Mouse (Mus musculus): ENCODE data around the gene Fbxl17. TPM values are rescaled to one million over a fixed set of nuclear protein-coding genes. Genes with fewer than 3 reads are reported as not detected.
A peak's percentile ranks its signal among the peaks of the same experiment; 100 is the strongest.

The Fbxl17 gene
- polyA plus RNA-seq, 1 experiment from 2014 or later, result 8.9 TPM

GRCm38 (mm10) chr17:63366045-63366444 is 133.8 kb downstream of the Fbxl17 start:
- no peak overlapping the region for H3K27ac ChIP-seq (ENCODE audit: low read depth, low read length)
- no peak overlapping the region for H3K9ac ChIP-seq (ENCODE audit: low read length)
- no peak overlapping the region for H3K4me3 ChIP-seq (ENCODE audit: low read depth, low read length)
- H3K27me3 ChIP-seq (replicated peaks; ENCODE audit: control insufficient read depth, insufficient read depth, low read length), result no peaks in the 10 kb centered on the region
- ATAC-seq (peak; percentile 37; the same call in 1 of the 2 replicates), DNase-seq (ENCODE audit: low spot score) (peak; percentile 46)
- H3K36me3 ChIP-seq (ENCODE audit: control insufficient read depth, insufficient read depth, low read length), result no peaks in the 10 kb centered on the region
- no peak overlapping the region for H3K4me2 ChIP-seq (ENCODE audit: low read length)
- no peaks in the 10 kb centered on the region for H3K9me3 ChIP-seq (replicated peaks; ENCODE audit: control insufficient read depth, low read length)
- H3K4me1 ChIP-seq (ENCODE audit: control insufficient read depth, insufficient read depth, low read length), result peaks cover 5% of the 10 kb centered on the region
- 10% methylated on average over 11 of the region's 11 CpGs for WGBS

- Histone ChIP-seq H3K4me1 (ENCODE audit: control insufficient read depth, insufficient read depth, low read length) (peaks cover 5% of the 10 kb centered on the region), H3K9ac (ENCODE audit: low read length) (no peak overlapping the region), H3K27ac (ENCODE audit: low read depth, low read length) (no peak overlapping the region), H3K4me2 (ENCODE audit: low read length) (no peak overlapping the region), H3K27me3 (replicated peaks; ENCODE audit: control insufficient read depth, insufficient read depth, low read length) (no peaks in the 10 kb centered on the region), H3K4me3 (ENCODE audit: low read depth, low read length) (no peak overlapping the region), H3K36me3 (ENCODE audit: control insufficient read depth, insufficient read depth, low read length) (no peaks in the 10 kb centered on the region), H3K9me3 (replicated peaks; ENCODE audit: control insufficient read depth, low read length) (no peaks in the 10 kb centered on the region)
- no peak for DNase-seq (ENCODE audit: low spot score)
- no peak; the same call in 1 of the 2 replicates for ATAC-seq
- 93% methylated on average over 7 of the region's 7 CpGs for WGBS
Measured at GRCm38 (mm10) chr17:63364605-63365004, 135.2 kb downstream of the Fbxl17 start.

- DNase-seq (ENCODE audit: low spot score) (no peak), ATAC-seq (no peak)
- WGBS, result 70% methylated on average over 3 of the region's 3 CpGs
- Histone ChIP-seq H3K4me2 (ENCODE audit: low read length) (no peak overlapping the region), H3K9ac (ENCODE audit: low read length) (no peak overlapping the region), H3K36me3 (ENCODE audit: control insufficient read depth, insufficient read depth, low read length) (no peaks in the 10 kb centered on the region), H3K4me1 (ENCODE audit: control insufficient read depth, insufficient read depth, low read length) (peaks cover 5% of the 10 kb centered on the region), H3K27ac (ENCODE audit: low read depth, low read length) (no peak overlapping the region), H3K9me3 (replicated peaks; ENCODE audit: control insufficient read depth, low read length) (no peaks in the 10 kb centered on the region), H3K27me3 (replicated peaks; ENCODE audit: control insufficient read depth, insufficient read depth, low read length) (no peaks in the 10 kb centered on the region), H3K4me3 (ENCODE audit: low read depth, low read length) (no peak overlapping the region)
Measured at GRCm38 (mm10) chr17:63362196-63362595, 137.6 kb downstream of the Fbxl17 start.

- H3K4me1 ChIP-seq (ENCODE audit: control insufficient read depth, insufficient read depth, low read length), result peaks cover 5% of the 10 kb centered on the region
- no peak for DNase-seq (ENCODE audit: low spot score)
- no peak overlapping the region for H3K4me2 ChIP-seq (ENCODE audit: low read length)
- H3K27me3 ChIP-seq (replicated peaks; ENCODE audit: control insufficient read depth, insufficient read depth, low read length), result no peaks in the 10 kb centered on the region
- H3K4me3 ChIP-seq (ENCODE audit: low read depth, low read length), result no peak overlapping the region
- no peaks in the 10 kb centered on the region for H3K36me3 ChIP-seq (ENCODE audit: control insufficient read depth, insufficient read depth, low read length)
- no peak overlapping the region for H3K9ac ChIP-seq (ENCODE audit: low read length)
- no peak overlapping the region for H3K27ac ChIP-seq (ENCODE audit: low read depth, low read length)
- no peak for ATAC-seq
- no peaks in the 10 kb centered on the region for H3K9me3 ChIP-seq (replicated peaks; ENCODE audit: control insufficient read depth, low read length)
- 96% methylated on average over 9 of the region's 9 CpGs for WGBS
Measured at GRCm38 (mm10) chr17:63361679-63362078, 138.1 kb downstream of the Fbxl17 start.

GRCm38 (mm10) chr17:63358837-63359236 is 141.0 kb downstream of the Fbxl17 start:
- Histone ChIP-seq H3K4me2 (ENCODE audit: low read length) (no peak overlapping the region), H3K4me1 (ENCODE audit: control insufficient read depth, insufficient read depth, low read length) (no peaks in the 10 kb centered on the region), H3K27ac (ENCODE audit: low read depth, low read length) (no peak overlapping the region), H3K27me3 (replicated peaks; ENCODE audit: control insufficient read depth, insufficient read depth, low read length) (no peaks in the 10 kb centered on the region), H3K9ac (ENCODE audit: low read length) (no peak overlapping the region), H3K4me3 (ENCODE audit: low read depth, low read length) (no peak overlapping the region), H3K9me3 (replicated peaks; ENCODE audit: control insufficient read depth, low read length) (no peaks in the 10 kb centered on the region), H3K36me3 (ENCODE audit: control insufficient read depth, insufficient read depth, low read length) (no peaks in the 10 kb centered on the region)
- 79% methylated on average over 1 of the region's 1 CpGs for WGBS
- ATAC-seq (no peak), DNase-seq (ENCODE audit: low spot score) (no peak)

GRCm38 (mm10) chr17:63356202-63356601 is 143.6 kb downstream of the Fbxl17 start:
- DNase-seq (ENCODE audit: low spot score) (no peak), ATAC-seq (no peak)
- Histone ChIP-seq H3K9ac (ENCODE audit: low read length) (no peak overlapping the region), H3K36me3 (ENCODE audit: control insufficient read depth, insufficient read depth, low read length) (no peaks in the 10 kb centered on the region), H3K27me3 (replicated peaks; ENCODE audit: control insufficient read depth, insufficient read depth, low read length) (no peaks in the 10 kb centered on the region), H3K9me3 (replicated peaks; ENCODE audit: control insufficient read depth, low read length) (no peaks in the 10 kb centered on the region), H3K4me1 (ENCODE audit: control insufficient read depth, insufficient read depth, low read length) (peaks cover 2% of the 10 kb centered on the region; the same call in 1 of the 2 replicates), H3K27ac (ENCODE audit: low read depth, low read length) (no peak overlapping the region), H3K4me2 (ENCODE audit: low read length) (no peak overlapping the region), H3K4me3 (ENCODE audit: low read depth, low read length) (no peak overlapping the region)
- WGBS, result 86% methylated on average over 3 of the region's 3 CpGs

- ATAC-seq, result no peak
- Histone ChIP-seq H3K36me3 (ENCODE audit: control insufficient read depth, insufficient read depth, low read length) (no peaks in the 10 kb centered on the region), H3K9me3 (replicated peaks; ENCODE audit: control insufficient read depth, low read length) (no peaks in the 10 kb centered on the region), H3K4me2 (ENCODE audit: low read length) (no peak overlapping the region), H3K27me3 (replicated peaks; ENCODE audit: control insufficient read depth, insufficient read depth, low read length) (no peaks in the 10 kb centered on the region), H3K27ac (ENCODE audit: low read depth, low read length) (no peak overlapping the region), H3K4me1 (ENCODE audit: control insufficient read depth, insufficient read depth, low read length) (peaks cover 2% of the 10 kb centered on the region; the same call in 1 of the 2 replicates), H3K9ac (ENCODE audit: low read length) (no peak overlapping the region), H3K4me3 (ENCODE audit: low read depth, low read length) (no peak overlapping the region)
- WGBS, result 59% methylated on average over 6 of the region's 6 CpGs
- DNase-seq (ENCODE audit: low spot score), result no peak
Measured at GRCm38 (mm10) chr17:63352634-63353195, 147.1 kb downstream of the Fbxl17 start.

GRCm38 (mm10) chr17:63351682-63352081 is 148.1 kb downstream of the Fbxl17 start:
- peaks cover 2% of the 10 kb centered on the region; the same call in 1 of the 2 replicates for H3K4me1 ChIP-seq (ENCODE audit: control insufficient read depth, insufficient read depth, low read length)
- no peaks in the 10 kb centered on the region for H3K9me3 ChIP-seq (replicated peaks; ENCODE audit: control insufficient read depth, low read length)
- H3K27ac ChIP-seq (ENCODE audit: low read depth, low read length), result no peak overlapping the region
- no peaks in the 10 kb centered on the region for H3K27me3 ChIP-seq (replicated peaks; ENCODE audit: control insufficient read depth, insufficient read depth, low read length)
- no peak overlapping the region for H3K4me2 ChIP-seq (ENCODE audit: low read length)
- H3K9ac ChIP-seq (ENCODE audit: low read length), result no peak overlapping the region
- 71% methylated on average over 2 of the region's 2 CpGs for WGBS
- ATAC-seq (peak; percentile 32; the same call in 1 of the 2 replicates), DNase-seq (ENCODE audit: low spot score) (peak; percentile 26)
- H3K4me3 ChIP-seq (ENCODE audit: low read depth, low read length), result no peak overlapping the region
- no peaks in the 10 kb centered on the region for H3K36me3 ChIP-seq (ENCODE audit: control insufficient read depth, insufficient read depth, low read length)

GRCm38 (mm10) chr17:63350876-63351509 is 148.8 kb downstream of the Fbxl17 start:
- H3K36me3 ChIP-seq (ENCODE audit: control insufficient read depth, insufficient read depth, low read length), result no peaks in the 10 kb centered on the region
- no peak overlapping the region for H3K9ac ChIP-seq (ENCODE audit: low read length)
- no peak overlapping the region for H3K4me3 ChIP-seq (ENCODE audit: low read depth, low read length)
- H3K4me2 ChIP-seq (ENCODE audit: low read length), result no peak overlapping the region
- no peaks in the 10 kb centered on the region for H3K9me3 ChIP-seq (replicated peaks; ENCODE audit: control insufficient read depth, low read length)
- no peaks in the 10 kb centered on the region for H3K27me3 ChIP-seq (replicated peaks; ENCODE audit: control insufficient read depth, insufficient read depth, low read length)
- DNase-seq (ENCODE audit: low spot score) (no peak), ATAC-seq (no peak)
- WGBS, result 62% methylated on average over 4 of the region's 4 CpGs
- H3K4me1 ChIP-seq (ENCODE audit: control insufficient read depth, insufficient read depth, low read length), result peaks cover 2% of the 10 kb centered on the region; the same call in 1 of the 2 replicates
- H3K27ac ChIP-seq (ENCODE audit: low read depth, low read length), result no peak overlapping the region
